Mouse (Mus musculus) liver, adult 2 months (tissue): Measurements from ENCODE around the gene Dct. TPM values are rescaled to one million over a fixed set of nuclear protein-coding genes. Genes with fewer than 3 reads are reported as not detected.

ENCODE experiments used
- DNase-seq: peaks from one replicate; pipeline ENCODE4 v3.0.0-alpha.2; 2011; ENCODE audit warnings: low read depth, low spot score; ENCODE audit errors: extremely low read depth
- H3K27ac ChIP-seq: fragments of 200-500 bp; replicated peaks from 2 replicates; pipeline ENCODE4 v1.5.1; 2012; ENCODE audit warnings: low read depth, mild to moderate bottlenecking, control low read depth, inconsistent platforms, low read length; ENCODE audit not compliant: insufficient read depth
- H3K27me3 ChIP-seq: fragments of 200-500 bp; 2 replicates; pipeline ENCODE4 v1.6.1; 2012; ENCODE audit warnings: mild to moderate bottlenecking, moderate library complexity, low read length, inconsistent platforms; ENCODE audit not compliant: control insufficient read depth, insufficient read depth
- H3K36me3 ChIP-seq: fragments of 200-500 bp; 2 replicates; pipeline ENCODE4 v1.6.1; 2012; ENCODE audit warnings: low read length, inconsistent platforms; ENCODE audit not compliant: control insufficient read depth, insufficient read depth
- H3K4me1 ChIP-seq: fragments of 200-500 bp; 2 replicates; pipeline ENCODE4 v1.6.1; 2011; ENCODE audit warnings: low read length; ENCODE audit not compliant: control insufficient read depth, insufficient read depth
- H3K4me3 ChIP-seq: fragments of 200-500 bp; 2 replicates; pipeline ENCODE4 v1.5.1; 2011; ENCODE audit warnings: low read depth, mild to moderate bottlenecking, control low read depth, low read length, moderate library complexity; ENCODE audit not compliant: insufficient read depth
- H3K79me2 ChIP-seq: fragments of 200-500 bp; 2 replicates; pipeline ENCODE4 v1.6.1; 2012; ENCODE audit warnings: inconsistent platforms, mild to moderate bottlenecking, low read length, moderate library complexity; ENCODE audit not compliant: control insufficient read depth, insufficient read depth
- H3K9ac ChIP-seq: fragments of 200-500 bp; 2 replicates; pipeline ENCODE4 v1.6.1; 2012; ENCODE audit warnings: low read depth, mild to moderate bottlenecking, control low read depth, inconsistent platforms, low read length
- CTCF ChIP-seq: fragments of 200-500 bp; IDR thresholded peaks from 2 replicates; pipeline ENCODE4 v1.5.1; 2011; ENCODE audit warnings: low read depth, low read length, control low read depth
- POLR2A ChIP-seq: fragments of 200-500 bp; IDR thresholded peaks from 2 replicates; pipeline ENCODE4 v1.6.1; 2011; ENCODE audit warnings: low read length, control low read depth; ENCODE audit not compliant: insufficient read depth; ENCODE audit errors: extremely low read depth
- WGBS: fragments of 180-500 bp; shearing (Covaris S2); methylation state at CpG from one replicate; pipeline ENCODE4 v1.1.7; 2018; 5-methylcytosine and 5-hydroxymethylcytosine counted together
- polyA plus RNA-seq: library from polyadenylated mRNA; depleted of rRNA; stranded (reverse); fragments of >200 nt; gene quantifications from 2 replicates; pipeline ENCODE4 v1.2.3, GENCODE M21; 2012; rRNA removed
- total RNA-seq: library from RNA; depleted of rRNA; stranded (reverse); fragments of >200 nt; gene quantifications from 2 replicates; pipeline ENCODE4 v1.2.3, GENCODE M21; 2014; rRNA removed

The Dct gene
- total and polyA plus RNA-seq, 2 experiments = 3.1 to 8.7 TPM

- no peaks in the 10 kb centered on the region for H3K79me2 ChIP-seq
- WGBS = 96% methylated on average over 10 of the region's 10 CpGs
Measured at GRCm38 (mm10) chr14:117981532-117981931, 70.5 kb downstream of the Dct start.

GRCm38 (mm10) chr14:117972576-117972975, 79.5 kb downstream of the Dct start:
- Histone ChIP-seq H3K27me3 (no peaks in the 10 kb centered on the region), H3K79me2 (no peaks in the 10 kb centered on the region), H3K4me1 (no peaks in the 10 kb centered on the region), H3K4me3 (no peak overlapping the region), H3K36me3 (no peaks in the 10 kb centered on the region), H3K27ac (no peak overlapping the region), H3K9ac (no peak overlapping the region)
- no peak for TF ChIP-seq POLR2A
- TF ChIP-seq CTCF = no peak
- 84% methylated on average over 5 of the region's 5 CpGs for whole genome bisulfite sequencing
- DNase-seq = no peak

More at GRCm38 (mm10) chr14:117981532-117981931, 70.5 kb downstream of the Dct start:
- no peaks in the 10 kb centered on the region for H3K27me3 ChIP-seq
- TF ChIP-seq POLR2A = no peak
- TF ChIP-seq CTCF = no peak
- H3K36me3 ChIP-seq = no peaks in the 10 kb centered on the region
- no peak overlapping the region for H3K9ac ChIP-seq
- H3K4me3 ChIP-seq = no peak overlapping the region
- DNase-seq = no peak
- no peak overlapping the region for H3K27ac ChIP-seq
- H3K4me1 ChIP-seq = no peaks in the 10 kb centered on the region

Other genes with a start within 250 kb of the Dct start
- 32.4 and 37.9 TPM in 2 replicates for gene Tgds, start 80.5 kb upstream of the Dct start, total RNA-seq
- 14.3 and 14.4 TPM in 2 replicates for gene Tgds, start 80.5 kb upstream of the Dct start, polyA plus RNA-seq
- 28.0 and 29.8 TPM in 2 replicates for gene Gpr180, start 84.9 kb upstream of the Dct start, total RNA-seq
- gene Gpr180, start 84.9 kb upstream of the Dct start, polyA plus RNA-seq = 32.7 and 36.6 TPM in 2 replicates
- gene Sox21, start 184.8 kb upstream of the Dct start, total RNA-seq = not detected in 2 replicates
- not detected in 2 replicates for gene Sox21, start 184.8 kb upstream of the Dct start, polyA plus RNA-seq
- not detected in 2 replicates for gene Gm9376, start 214.7 kb upstream of the Dct start, total RNA-seq
- not detected in 2 replicates for gene Gm9376, start 214.7 kb upstream of the Dct start, polyA plus RNA-seq